Mouse (Mus musculus) embryonic fibroblast, embryonic 13.5 days (primary cell): ENCODE data around the gene Ap3m1. TPM values are rescaled to one million over a fixed set of nuclear protein-coding genes. Genes with fewer than 3 reads are reported as not detected.

Experiments used
- H3K27ac ChIP-seq: 2 replicates; pipeline ENCODE4 v1.5.1; 2012; ENCODE audit warnings: low read length, control low read depth, inconsistent platforms; ENCODE audit not compliant: insufficient read depth
- H3K4me1 ChIP-seq: 2 replicates; pipeline ENCODE4 v1.6.1; 2011; ENCODE audit warnings: low read length; ENCODE audit not compliant: control insufficient read depth, insufficient read depth
- H3K4me3 ChIP-seq: 2 replicates; pipeline ENCODE4 v1.5.1; 2011; ENCODE audit warnings: mild to moderate bottlenecking, control low read depth, low read length; ENCODE audit not compliant: insufficient read depth
- CTCF ChIP-seq: IDR thresholded peaks from 2 replicates; pipeline ENCODE4 v1.5.1; 2011; ENCODE audit warnings: mild to moderate bottlenecking, control low read depth, low read length, moderate library complexity, borderline replicate concordance; ENCODE audit not compliant: insufficient read depth
- POLR2A ChIP-seq: IDR thresholded peaks from 2 replicates; pipeline ENCODE4 v1.6.1; 2011; ENCODE audit warnings: low read depth, mild to moderate bottlenecking, control low read depth, low read length, moderate library complexity
- polyA plus RNA-seq: library from polyadenylated mRNA; stranded (reverse); fragments of >200 nt; gene quantifications from 2 replicates; pipeline ENCODE4 v1.2.4, GENCODE M21; 2011; ENCODE audit warnings: low read depth; ENCODE audit not compliant: missing spikeins, insufficient read length

Ap3m1 gene
- polyA plus RNA-seq, 1 experiment = 102 TPM

- TF ChIP-seq CTCF = no peak
- TF ChIP-seq POLR2A = no peak
Measured at GRCm38 (mm10) chr14:21052781-21053130, 448 bp upstream of the Ap3m1 start.

DNA sequence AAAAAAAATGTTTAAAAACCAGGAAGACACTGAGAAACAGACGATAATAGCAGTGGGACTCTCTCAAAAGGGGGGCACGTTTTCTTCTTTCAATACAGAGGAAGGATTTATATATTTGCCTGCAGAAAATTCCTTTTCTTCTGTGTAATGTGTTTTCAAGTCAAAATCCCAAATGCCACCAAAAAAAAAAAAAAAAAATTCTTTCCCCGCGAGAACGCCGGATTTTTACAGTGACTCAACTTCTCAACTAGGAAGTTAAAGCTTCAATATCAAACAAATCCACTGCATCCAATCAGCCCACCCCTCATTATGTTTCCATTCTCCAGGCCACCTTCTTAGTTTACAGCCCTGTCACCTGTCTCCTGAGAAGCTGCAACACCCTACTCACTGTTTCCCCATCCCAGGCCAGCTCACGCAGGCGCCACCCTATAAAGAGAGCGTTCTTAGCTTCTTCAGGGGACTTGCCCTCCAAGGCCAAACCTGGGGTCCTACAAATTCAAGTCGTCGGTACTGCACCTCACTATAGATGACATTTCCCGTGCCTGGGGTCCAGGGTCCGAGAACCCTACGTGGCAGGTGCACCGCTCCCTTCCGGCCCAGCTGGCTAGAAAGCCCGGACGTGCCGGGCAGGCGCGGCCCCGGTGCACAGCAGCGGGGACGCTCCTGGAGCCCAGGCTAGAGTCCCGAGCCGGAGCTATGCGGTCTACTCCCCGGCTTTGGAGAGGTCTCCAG, 762 bp downstream of the Ap3m1 start:
- 0 out of 2 replicates have a peak, but pooled peaks cover 2% of the 10 kb centered on the region for H3K4me1 ChIP-seq
- H3K4me3 ChIP-seq = peak overlapping the region; percentile 99
- peak overlapping the region; percentile 86; the same call in 1 of the 2 replicates for H3K27ac ChIP-seq
- no peak for TF ChIP-seq CTCF

More at GRCm38 (mm10) chr14:21052781-21053130, 448 bp upstream of the Ap3m1 start:
- Histone ChIP-seq H3K4me1 (0 out of 2 replicates have a peak, but pooled peaks cover 2% of the 10 kb centered on the region), H3K27ac (peak overlapping the region; percentile 45), H3K4me3 (peak overlapping the region; percentile 83)

GRCm38 (mm10) chr14:21050734-21051133, 1.6 kb downstream of the Ap3m1 start:
- H3K4me1 ChIP-seq = 0 out of 2 replicates have a peak, but pooled peaks cover 2% of the 10 kb centered on the region
- TF ChIP-seq POLR2A (no peak), CTCF (no peak)
- H3K27ac ChIP-seq = no peak overlapping the region
- H3K4me3 ChIP-seq = peak overlapping the region; percentile 99

DNA sequence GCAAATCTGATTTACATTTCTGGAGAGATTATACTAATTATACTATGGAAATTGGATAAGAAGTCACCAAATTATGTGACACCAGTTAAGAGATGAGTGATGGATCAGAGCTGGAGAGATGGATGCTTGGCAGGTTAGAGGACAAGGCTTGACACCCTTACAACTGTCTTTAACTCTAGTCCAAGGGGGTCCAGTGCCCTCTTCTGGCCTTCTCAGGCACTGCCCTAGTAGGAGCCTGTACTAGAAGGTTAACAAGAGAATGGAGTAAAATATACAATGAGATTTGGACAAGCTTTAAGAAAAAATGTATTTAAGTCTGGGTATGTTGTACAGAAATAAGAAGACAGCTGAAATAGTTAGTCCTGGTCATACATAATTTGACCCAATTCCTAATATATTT, 3.4 kb downstream of the Ap3m1 start:
- Histone ChIP-seq H3K4me3 (no peak overlapping the region), H3K27ac (no peak overlapping the region), H3K4me1 (0 out of 2 replicates have a peak, but pooled peaks cover 2% of the 10 kb centered on the region)
- TF ChIP-seq CTCF = no peak
- no peak for TF ChIP-seq POLR2A

DNA sequence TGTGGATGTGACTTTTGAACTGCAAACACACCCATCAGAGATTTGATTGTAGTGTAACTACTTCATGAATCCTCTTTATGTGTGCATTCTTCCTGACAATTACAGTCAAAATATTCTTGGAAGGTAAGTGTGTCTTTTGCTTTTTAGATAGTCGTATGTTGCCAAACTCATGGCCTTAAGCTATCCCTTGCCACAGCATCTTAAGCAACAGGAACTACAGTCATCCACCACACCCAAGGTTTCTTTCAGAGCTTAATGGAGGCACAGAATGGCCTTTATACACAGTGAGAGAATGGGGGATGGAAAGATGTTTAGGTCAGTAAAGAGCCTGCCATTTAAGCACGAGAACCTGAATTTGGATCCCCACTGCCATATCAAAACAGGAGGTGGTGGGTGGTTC, 4.5 kb downstream of the Ap3m1 start:
- TF ChIP-seq CTCF = no peak
- no peak for TF ChIP-seq POLR2A
- Histone ChIP-seq H3K4me3 (no peak overlapping the region), H3K27ac (no peak overlapping the region), H3K4me1 (0 out of 2 replicates have a peak, but pooled peaks cover 2% of the 10 kb centered on the region)

DNA sequence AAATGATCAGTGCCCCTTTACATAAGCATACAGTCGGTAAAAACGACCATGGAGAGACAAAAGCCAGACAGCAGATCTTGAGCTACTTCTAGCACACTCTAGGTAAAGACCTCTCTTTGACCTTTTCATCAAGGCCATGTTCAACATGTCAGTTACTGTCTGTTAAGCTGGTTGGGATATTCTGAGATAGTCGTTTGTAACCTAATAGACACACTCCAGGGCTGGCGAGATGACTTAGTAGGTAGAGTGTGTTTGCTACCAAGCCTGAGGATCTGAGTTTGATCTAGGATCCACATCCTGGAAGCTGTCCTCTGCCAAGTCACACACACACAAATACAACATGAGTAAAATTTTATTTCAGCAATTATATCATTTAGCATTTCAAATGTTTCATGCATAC, 12.7 kb downstream of the Ap3m1 start:
- TF ChIP-seq POLR2A = no peak
- no peak for TF ChIP-seq CTCF
- Histone ChIP-seq H3K27ac (no peak overlapping the region), H3K4me3 (no peak overlapping the region), H3K4me1 (no peaks in the 10 kb centered on the region)

DNA sequence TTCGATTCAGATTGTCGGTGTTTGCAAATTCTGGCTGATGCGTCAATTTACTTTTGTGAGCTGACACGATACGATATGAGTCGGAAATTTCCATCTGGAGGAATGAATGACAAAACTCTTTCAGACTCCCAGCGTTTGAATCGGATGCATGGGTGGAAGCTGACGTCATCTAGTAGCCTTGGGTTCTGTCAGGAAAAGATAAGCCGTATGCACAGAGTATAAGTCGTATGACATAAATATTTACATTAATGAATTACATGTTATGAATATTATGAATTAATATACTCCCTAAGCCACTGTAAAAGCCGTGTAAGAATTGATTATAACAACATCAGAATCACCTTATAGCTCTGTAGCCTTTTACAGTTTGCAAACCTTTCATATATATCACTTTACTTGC, 13.2 kb downstream of the Ap3m1 start:
- no peak overlapping the region for H3K27ac ChIP-seq
- H3K4me3 ChIP-seq = no peak overlapping the region
- TF ChIP-seq POLR2A (no peak), CTCF (no peak)

DNA sequence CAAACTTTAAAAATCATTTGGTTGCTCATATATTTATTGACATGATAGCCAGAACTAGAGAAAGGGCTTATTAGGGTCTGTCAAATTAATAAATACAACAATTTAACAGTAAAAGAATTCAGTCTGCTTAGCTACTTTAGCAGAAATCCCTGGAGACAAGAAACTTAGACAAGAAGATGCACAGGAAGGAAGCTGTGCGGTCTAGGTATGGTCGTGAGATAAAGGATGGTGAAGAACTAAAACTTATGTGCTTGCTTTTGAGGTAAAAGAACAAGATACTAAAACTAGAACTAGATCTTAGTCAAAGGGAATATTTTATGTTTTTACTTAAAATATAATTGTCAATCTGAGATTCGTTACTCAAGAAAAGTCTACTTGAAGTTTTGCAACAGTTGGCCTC, 17.5 kb downstream of the Ap3m1 start:
- Histone ChIP-seq H3K4me3 (no peak overlapping the region), H3K4me1 (peaks cover 2% of the 10 kb centered on the region; the same call in 1 of the 2 replicates), H3K27ac (no peak overlapping the region)
- TF ChIP-seq CTCF = no peak
- TF ChIP-seq POLR2A = no peak

More for the DNA sequence above, 13.2 kb downstream of the Ap3m1 start:
- no peaks in the 10 kb centered on the region for H3K4me1 ChIP-seq

GRCm38 (mm10) chr14:21034271-21034670, 18.0 kb downstream of the Ap3m1 start:
- TF ChIP-seq POLR2A (no peak), CTCF (no peak)
- H3K4me3 ChIP-seq = no peak overlapping the region
- H3K27ac ChIP-seq = no peak overlapping the region
- peaks cover 2% of the 10 kb centered on the region; the same call in 1 of the 2 replicates for H3K4me1 ChIP-seq

DNA sequence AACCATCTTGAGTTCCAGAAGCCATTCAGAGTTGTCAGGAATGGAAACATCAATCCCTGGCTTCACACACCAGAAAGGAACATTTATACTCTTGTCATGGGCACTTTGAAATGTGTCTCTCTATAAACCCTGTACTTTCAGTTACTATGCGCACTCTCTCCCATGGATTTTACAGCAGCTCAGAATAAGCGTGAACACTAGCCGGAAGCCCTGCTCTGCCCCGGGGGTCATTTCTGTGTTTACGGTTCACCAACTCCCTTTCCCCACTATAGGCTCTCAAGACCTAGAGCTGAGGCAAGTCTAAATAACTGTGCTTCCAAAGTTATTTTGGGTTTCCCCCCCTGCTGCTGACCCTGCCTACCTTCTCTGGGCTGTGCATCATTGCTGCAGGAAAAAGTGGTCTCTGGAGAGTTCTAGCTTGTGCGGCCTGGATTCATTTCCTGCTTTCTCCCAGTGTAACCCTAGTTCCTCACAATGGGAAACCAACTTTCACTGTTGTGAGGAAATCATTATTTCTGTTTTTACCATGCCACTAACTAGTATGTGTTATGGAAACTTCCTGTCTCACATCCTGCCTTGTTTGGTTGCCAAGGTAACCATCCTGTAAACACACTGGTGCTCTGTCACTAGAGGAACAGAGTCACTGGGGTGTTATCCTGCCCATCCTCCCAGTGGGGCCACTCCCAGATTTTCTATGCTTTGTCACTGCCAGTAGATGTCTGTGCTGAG, 20.4 kb downstream of the Ap3m1 start:
- TF ChIP-seq CTCF = no peak
- TF ChIP-seq POLR2A = no peak
- Histone ChIP-seq H3K4me1 (peaks cover 2% of the 10 kb centered on the region; the same call in 1 of the 2 replicates), H3K4me3 (no peak overlapping the region), H3K27ac (peak overlapping the region; percentile 16; the same call in 1 of the 2 replicates)
